Mouse (Mus musculus): ENCODE measurements around the gene Clec9a.

- TF ChIP-seq MAFK (IDR thresholded peaks at IDR 0.05; ENCODE audit: insufficient read depth, low read depth, low read length): no peak
- no peak for TF ChIP-seq ZC3H11A (IDR thresholded peaks at IDR 0.05; ENCODE audit: borderline replicate concordance, low read depth, low read length)
- no peak for TF ChIP-seq CHD2 (IDR thresholded peaks at IDR 0.05; ENCODE audit: low read depth, low read length)
- TF ChIP-seq ZNF384 (IDR thresholded peaks at IDR 0.05; ENCODE audit: low read depth, low read length): no peak
These were observed 8.7 kb upstream of the Clec9a start for GRCm38 (mm10) chr6:129399945-129400344.
